Mouse (Mus musculus) hindbrain, embryonic 12.5 days (tissue): ENCODE measurements around the gene Ecd. TPM values are rescaled to one million over a fixed set of nuclear protein-coding genes. Genes with fewer than 3 reads are reported as not detected.
A peak's percentile ranks its signal among the peaks of the same experiment; 100 is the strongest.

Experiments
- ATAC-seq: fragments of 200-750 bp; cut with Nextera tagmentation; 2 replicates; pipeline ENCODE4 v1.8.0; 2017; ENCODE audit warnings: moderate TSS enrichment; ENCODE audit not compliant: low FRiP score
- H3K27ac ChIP-seq: fragments of 300-500 bp; sonication (generic); 2 replicates; pipeline ENCODE4 v1.5.1; 2016; ENCODE audit warnings: mild to moderate bottlenecking
- H3K27me3 ChIP-seq: fragments of 300-500 bp; sonication (generic); 2 replicates; pipeline ENCODE4 v1.6.1; 2016; ENCODE audit warnings: mild to moderate bottlenecking
- H3K36me3 ChIP-seq: fragments of 300-500 bp; sonication (generic); 2 replicates; pipeline ENCODE4 v1.6.1; 2016; ENCODE audit warnings: mild to moderate bottlenecking
- H3K4me1 ChIP-seq: fragments of 300-500 bp; sonication (generic); 2 replicates; pipeline ENCODE4 v1.6.1; 2016
- H3K4me2 ChIP-seq: fragments of 300-500 bp; sonication (generic); replicated peaks from 2 replicates; pipeline ENCODE4 v1.6.1; 2016; ENCODE audit warnings: mild to moderate bottlenecking
- H3K4me3 ChIP-seq: fragments of 300-500 bp; sonication (generic); 2 replicates; pipeline ENCODE4 v1.5.1; 2016; ENCODE audit warnings: mild to moderate bottlenecking
- H3K9ac ChIP-seq: fragments of 300-500 bp; sonication (generic); 2 replicates; pipeline ENCODE4 v1.6.1; 2016; ENCODE audit warnings: mild to moderate bottlenecking, moderate library complexity
- H3K9me3 ChIP-seq: fragments of 300-500 bp; sonication (generic); replicated peaks from 2 replicates; pipeline ENCODE4 v1.6.1; 2016; ENCODE audit warnings: mild to moderate bottlenecking
- WGBS: fragments of 180-500 bp; shearing (Covaris S2); methylation state at CpG from one replicate; pipeline ENCODE4 v1.1.7; 2016; 5-methylcytosine and 5-hydroxymethylcytosine counted together
- polyA plus RNA-seq: library from polyadenylated mRNA; unstranded; fragments of >200 nt; fragmentation: Nextera tagmentation; extraction: Ambion mirVana; gene quantifications from 2 replicates; pipeline ENCODE4 v1.2.1, GENCODE M21; 2016

Ecd gene
- polyA plus RNA-seq, result 55.0 and 59.5 TPM in 2 replicates

DNA sequence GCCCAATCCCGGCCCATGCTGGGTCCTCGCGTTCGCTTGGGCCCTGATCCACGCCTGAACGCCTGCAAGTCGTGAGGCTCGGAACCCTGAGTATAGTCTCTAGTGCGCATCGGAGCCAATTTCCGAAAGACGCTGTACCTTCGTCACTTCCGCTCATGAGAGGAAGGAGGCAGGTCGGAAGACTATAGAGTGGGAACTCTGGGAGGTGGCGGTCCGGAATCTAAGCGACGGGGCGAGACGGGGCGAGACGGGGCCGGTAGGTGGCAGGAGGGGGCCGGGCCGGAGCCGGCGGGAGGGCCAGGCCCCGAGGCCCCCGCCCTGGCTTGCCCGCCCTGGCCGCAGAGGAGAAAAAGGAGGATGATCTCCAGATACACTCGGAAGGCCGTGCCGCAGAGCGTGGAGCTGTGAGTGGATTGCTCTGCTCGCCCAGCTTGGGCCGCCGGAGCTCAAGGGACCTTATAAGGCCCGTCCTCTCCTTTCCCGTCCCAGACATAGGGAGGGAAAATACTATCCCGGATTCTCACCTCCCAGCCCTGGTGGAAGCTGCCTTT, at the start of gene Ecd, which contains the start of gene Fam149b:
TSS of gene Ecd (minus strand) at position 131 of the 551 bp plus-strand sequence.
TSS of gene Fam149b (plus strand) at position 172 of the 551 bp plus-strand sequence.
- peaks cover 30% of the 10 kb centered on the region for H3K36me3 ChIP-seq
- peak within 1 kb of the TSS; percentile 91 for H3K9ac ChIP-seq
- peak; percentile 97 for ATAC-seq
- H3K4me1 ChIP-seq, result peaks cover 16% of the 10 kb centered on the region
- H3K27ac ChIP-seq, result peak within 1 kb of the TSS; percentile 90
- H3K4me2 ChIP-seq, result peak within 1 kb of the TSS; percentile 73
- H3K9me3 ChIP-seq, result no peaks in the 10 kb centered on the region
- no peaks in the 10 kb centered on the region for H3K27me3 ChIP-seq
- under 1% methylated on average over 32 of the region's 42 CpGs for WGBS
- H3K4me3 ChIP-seq, result peak within 1 kb of the TSS; percentile 73

DNA sequence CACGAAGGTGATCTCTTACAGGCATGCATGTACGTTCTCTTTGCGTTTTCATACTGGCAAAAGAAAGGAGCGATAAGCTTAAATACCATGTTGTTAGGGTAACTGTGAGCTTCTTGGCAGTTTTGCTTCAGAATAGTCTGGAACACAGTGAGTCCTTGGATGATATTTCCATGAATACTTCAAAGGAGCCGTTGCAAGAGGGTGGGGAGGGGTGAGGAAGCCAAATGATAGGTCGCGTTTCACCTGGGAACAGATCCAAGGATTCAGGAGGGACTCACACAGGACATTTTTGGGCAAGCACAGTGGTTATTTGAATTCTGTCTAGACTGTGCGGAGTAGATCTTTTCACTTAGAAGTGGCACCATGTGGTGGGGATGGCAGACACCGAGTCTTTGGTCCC, 49.3 kb upstream of the Ecd start:
- ATAC-seq, result no peak
- no peak overlapping the region for H3K27ac ChIP-seq
- no peak overlapping the region for H3K9ac ChIP-seq
- H3K4me2 ChIP-seq, result no peak overlapping the region
- H3K9me3 ChIP-seq, result no peaks in the 10 kb centered on the region
- H3K4me3 ChIP-seq, result no peak overlapping the region
- 80% methylated on average over 9 of the region's 9 CpGs for WGBS
- H3K27me3 ChIP-seq, result no peaks in the 10 kb centered on the region
- no peaks in the 10 kb centered on the region for H3K36me3 ChIP-seq
- H3K4me1 ChIP-seq, result peaks cover 9% of the 10 kb centered on the region; the same call in 1 of the 2 replicates

DNA sequence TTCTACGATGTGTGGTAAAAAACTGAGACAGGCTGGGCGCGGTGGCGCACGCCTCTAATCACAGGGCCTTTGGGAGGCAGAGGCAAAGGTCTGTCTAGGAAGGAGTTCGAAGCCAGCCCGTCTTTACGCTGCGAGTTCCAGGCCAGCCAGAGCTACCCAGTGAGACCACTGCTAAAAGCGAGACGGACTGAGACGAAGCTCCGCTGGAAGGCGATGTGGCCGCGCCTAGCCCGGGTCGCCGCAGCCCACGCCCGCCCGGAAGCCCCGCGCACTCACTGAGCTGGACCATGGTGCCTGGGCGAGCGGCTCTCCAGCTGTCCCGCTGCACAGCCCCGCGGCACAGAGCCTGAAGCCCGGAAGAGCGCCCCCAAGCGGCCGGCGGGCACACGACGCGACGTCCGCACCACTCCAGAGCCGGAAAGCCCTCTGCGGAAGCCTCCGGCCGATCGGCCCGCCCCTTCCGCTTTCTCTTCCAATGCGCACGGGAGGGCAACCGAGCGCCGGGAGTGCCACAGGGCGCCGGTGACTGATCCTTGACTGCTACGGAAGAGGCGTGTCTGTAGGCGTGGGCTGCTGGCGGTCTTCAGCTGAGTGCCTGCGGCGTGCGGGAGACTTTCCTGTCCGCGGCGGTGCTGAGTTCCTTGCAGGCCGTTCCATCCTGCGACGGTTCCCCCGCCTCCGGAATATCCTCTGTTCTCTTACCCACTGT, 45.4 kb upstream of the Ecd start, which contains the start of gene Mrps16:
TSS of gene Mrps16 (minus strand) at position 430 of the 709 bp plus-strand sequence.
- H3K4me2 ChIP-seq, result peak within 1 kb of the TSS; percentile 54
- H3K9ac ChIP-seq, result peak within 1 kb of the TSS; percentile 90
- H3K4me1 ChIP-seq, result peaks cover 15% of the 10 kb centered on the region
- peak within 1 kb of the TSS; percentile 76 for H3K4me3 ChIP-seq
- ATAC-seq, result peak; percentile 96
- under 1% methylated on average over 67 of the region's 68 CpGs for WGBS
- H3K36me3 ChIP-seq, result peaks cover 14% of the 10 kb centered on the region; the same call in 1 of the 2 replicates
- no peaks in the 10 kb centered on the region for H3K9me3 ChIP-seq
- H3K27me3 ChIP-seq, result no peaks in the 10 kb centered on the region
- peak within 1 kb of the TSS; percentile 87 for H3K27ac ChIP-seq

DNA sequence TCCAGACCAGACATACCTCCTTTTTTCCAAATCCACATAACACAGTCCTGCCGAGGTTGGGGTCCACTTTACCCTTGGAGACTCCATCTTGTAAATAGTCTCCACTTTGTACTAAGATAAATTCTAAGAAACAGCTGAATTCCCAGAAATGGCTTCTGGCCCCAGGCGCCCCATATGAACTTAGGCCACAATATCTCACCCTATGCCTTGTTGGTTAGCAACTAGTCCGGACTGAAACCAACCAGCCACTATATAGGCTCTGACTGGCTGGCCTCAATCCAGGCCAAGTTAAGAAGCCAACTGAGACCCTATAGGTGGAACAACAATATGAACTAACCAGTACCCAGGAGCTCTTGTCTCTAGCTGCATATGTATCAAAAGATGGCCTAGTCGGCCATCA, 44.4 kb upstream of the Ecd start:
- no peak overlapping the region for H3K9ac ChIP-seq
- peaks cover 17% of the 10 kb centered on the region; the same call in 1 of the 2 replicates for H3K36me3 ChIP-seq
- H3K9me3 ChIP-seq, result no peaks in the 10 kb centered on the region
- no peaks in the 10 kb centered on the region for H3K27me3 ChIP-seq
- no peak overlapping the region for H3K27ac ChIP-seq
- peaks cover 25% of the 10 kb centered on the region for H3K4me1 ChIP-seq
- WGBS, result 97% methylated on average over 4 of the region's 4 CpGs
- H3K4me3 ChIP-seq, result no peak overlapping the region
- no peak overlapping the region for H3K4me2 ChIP-seq
- ATAC-seq, result no peak

DNA sequence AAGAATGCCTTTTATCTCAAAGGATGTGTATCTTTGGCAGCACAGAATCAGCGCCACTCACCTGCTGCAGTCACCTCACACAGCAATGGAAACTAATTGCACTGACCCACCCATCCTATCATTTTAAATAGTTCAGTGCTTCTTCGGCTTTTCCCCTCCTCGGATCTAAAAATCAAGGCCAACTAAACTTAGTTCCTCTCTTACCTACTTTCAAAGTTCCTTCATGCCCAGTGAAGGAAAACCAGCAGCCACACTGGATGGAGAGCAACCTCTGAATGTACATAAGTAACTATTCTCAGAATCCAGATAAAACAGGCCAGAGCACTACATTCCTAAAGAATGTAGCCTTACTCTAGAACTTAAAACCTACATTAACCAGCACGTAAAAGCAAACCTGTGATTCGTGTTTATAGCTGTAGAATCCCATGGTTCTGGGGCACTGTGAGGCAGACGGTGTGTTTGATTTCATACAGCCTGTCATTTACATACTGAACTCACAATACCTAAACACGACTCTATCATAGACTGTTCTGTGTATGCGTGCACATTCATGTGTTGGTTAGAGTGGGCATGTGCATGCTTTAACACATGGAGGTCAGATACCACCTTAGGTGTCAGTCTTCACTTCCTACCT, 41.6 kb upstream of the Ecd start:
- H3K4me3 ChIP-seq, result peak overlapping the region; percentile 84
- H3K27me3 ChIP-seq, result no peaks in the 10 kb centered on the region
- H3K9me3 ChIP-seq, result no peaks in the 10 kb centered on the region
- H3K36me3 ChIP-seq, result peaks cover 35% of the 10 kb centered on the region
- no peak for ATAC-seq
- H3K27ac ChIP-seq, result peak overlapping the region; percentile 83; the same call in 1 of the 2 replicates
- peaks cover 42% of the 10 kb centered on the region for H3K4me1 ChIP-seq
- H3K4me2 ChIP-seq, result peak overlapping the region; percentile 91
- 0 out of 2 replicates have a peak overlapping the region, but pooled peaks have one; percentile 86 for H3K9ac ChIP-seq
- 91% methylated on average over 8 of the region's 8 CpGs for WGBS

DNA sequence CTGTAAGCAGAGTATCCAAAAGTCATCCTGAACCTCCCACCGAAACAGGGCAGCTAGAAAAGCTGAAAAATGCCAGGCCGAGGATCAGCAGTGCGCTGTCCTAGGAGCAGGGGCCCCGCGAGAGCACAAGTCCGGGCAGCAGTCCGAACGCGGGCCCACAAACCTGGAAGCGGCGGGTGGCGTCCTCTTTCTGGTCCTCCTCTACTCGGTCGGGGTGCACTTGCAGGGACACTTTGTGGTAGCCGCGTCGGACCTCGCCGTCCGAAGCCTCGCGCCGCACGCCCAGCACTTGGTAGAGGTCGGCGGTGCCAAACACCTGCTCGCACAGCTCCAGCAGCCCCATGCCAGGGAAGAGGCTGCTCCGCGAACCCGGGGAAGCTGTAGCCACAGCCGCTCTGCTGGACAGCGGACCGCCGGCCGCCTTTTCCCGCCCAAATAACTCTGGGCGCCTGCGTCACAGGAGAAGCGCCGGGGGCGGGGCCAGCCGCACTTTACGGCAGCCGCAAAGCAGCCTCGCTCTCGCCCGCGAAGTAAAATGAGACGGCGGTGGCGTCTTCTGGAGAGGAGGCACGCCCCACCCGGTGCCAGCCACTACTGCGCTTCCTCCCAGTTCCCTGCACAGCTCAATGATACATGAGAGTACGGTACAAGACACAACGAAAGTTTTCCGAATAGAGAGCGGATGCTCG, 40.7 kb upstream of the Ecd start, which contains the start of gene Dnajc9:
TSS of gene Dnajc9 (minus strand) at position 470 of the 689 bp plus-strand sequence.
- Histone ChIP-seq H3K27me3 (no peaks in the 10 kb centered on the region), H3K9ac (peak within 1 kb of the TSS; percentile 86), H3K4me1 (peaks cover 39% of the 10 kb centered on the region), H3K4me2 (peak within 1 kb of the TSS; percentile 91), H3K27ac (peak within 1 kb of the TSS; percentile 83), H3K9me3 (no peaks in the 10 kb centered on the region), H3K4me3 (peak within 1 kb of the TSS; percentile 84), H3K36me3 (peaks cover 39% of the 10 kb centered on the region)
- ATAC-seq, result peak; percentile 74
- under 1% methylated on average over 57 of the region's 59 CpGs for WGBS

DNA sequence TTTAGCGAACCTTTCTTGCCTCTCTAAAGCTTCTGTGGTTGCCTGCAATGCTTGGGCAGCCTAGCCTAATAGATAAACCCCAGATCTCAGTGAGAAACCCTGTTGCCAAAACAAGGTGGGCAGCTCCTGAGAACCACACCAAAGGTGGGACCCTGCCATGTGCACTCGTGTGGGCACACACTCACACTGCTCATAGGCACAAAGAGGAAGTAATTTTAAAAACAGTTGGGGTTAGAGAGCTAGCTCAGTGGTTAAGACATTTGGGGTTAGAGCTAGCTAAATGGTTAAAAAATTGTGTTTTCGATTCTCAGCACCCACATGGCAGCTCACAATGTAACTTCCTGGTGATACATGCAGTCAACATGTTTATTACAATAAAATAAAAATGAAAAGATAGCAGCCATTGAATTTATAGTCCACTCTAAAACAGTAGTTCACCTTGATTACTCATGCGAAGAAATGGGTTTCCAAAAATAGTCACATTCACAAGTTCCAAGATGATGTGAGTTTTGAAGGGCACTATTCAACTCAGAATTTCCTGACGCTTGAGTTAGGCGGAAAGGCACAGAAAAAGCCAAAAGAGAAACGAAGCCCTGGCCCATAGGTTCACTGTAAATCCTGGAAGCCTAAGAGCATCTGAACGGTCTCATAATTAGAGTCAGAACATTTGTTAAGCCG, 32.0 kb upstream of the Ecd start:
- no peaks in the 10 kb centered on the region for H3K4me1 ChIP-seq
- H3K9me3 ChIP-seq, result no peaks in the 10 kb centered on the region
- H3K4me2 ChIP-seq, result no peak overlapping the region
- H3K4me3 ChIP-seq, result no peak overlapping the region
- H3K27me3 ChIP-seq, result no peaks in the 10 kb centered on the region
- ATAC-seq, result no peak
- WGBS, result 90% methylated on average over 9 of the region's 9 CpGs
- no peak overlapping the region for H3K27ac ChIP-seq
- H3K9ac ChIP-seq, result no peak overlapping the region
- peaks cover 67% of the 10 kb centered on the region for H3K36me3 ChIP-seq

DNA sequence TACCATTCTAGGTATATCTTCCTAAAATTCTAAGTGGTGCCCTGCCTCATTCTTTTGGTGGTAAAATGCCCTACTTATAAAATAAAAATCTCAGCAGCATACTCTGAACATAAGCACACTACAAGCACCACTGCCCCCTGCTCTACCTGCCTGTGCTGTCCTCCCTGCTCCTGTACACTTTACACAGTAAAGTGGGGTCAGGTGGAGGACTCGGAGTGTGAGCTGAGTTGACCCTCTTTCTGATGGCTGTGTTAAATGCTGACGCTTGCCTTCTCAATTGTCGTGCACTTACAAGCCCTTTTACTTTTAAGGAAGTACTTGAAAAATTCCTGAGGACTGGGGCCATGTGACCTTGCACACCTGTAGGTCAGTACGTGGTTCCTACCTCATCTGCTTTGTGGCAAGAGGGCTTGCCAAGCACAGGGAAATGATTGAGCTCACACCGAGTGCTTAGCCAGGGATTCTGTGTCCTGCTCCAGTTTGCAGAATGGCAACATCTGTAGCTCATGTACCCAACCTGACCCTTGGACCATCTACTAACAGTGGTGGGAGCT, 31.2 kb upstream of the Ecd start:
- H3K27ac ChIP-seq, result no peak overlapping the region
- WGBS, result 95% methylated on average over 5 of the region's 5 CpGs
- no peaks in the 10 kb centered on the region for H3K4me1 ChIP-seq
- H3K9me3 ChIP-seq, result no peaks in the 10 kb centered on the region
- ATAC-seq, result no peak
- no peaks in the 10 kb centered on the region for H3K27me3 ChIP-seq
- H3K4me3 ChIP-seq, result no peak overlapping the region
- peaks cover 67% of the 10 kb centered on the region for H3K36me3 ChIP-seq
- no peak overlapping the region for H3K4me2 ChIP-seq
- H3K9ac ChIP-seq, result no peak overlapping the region

DNA sequence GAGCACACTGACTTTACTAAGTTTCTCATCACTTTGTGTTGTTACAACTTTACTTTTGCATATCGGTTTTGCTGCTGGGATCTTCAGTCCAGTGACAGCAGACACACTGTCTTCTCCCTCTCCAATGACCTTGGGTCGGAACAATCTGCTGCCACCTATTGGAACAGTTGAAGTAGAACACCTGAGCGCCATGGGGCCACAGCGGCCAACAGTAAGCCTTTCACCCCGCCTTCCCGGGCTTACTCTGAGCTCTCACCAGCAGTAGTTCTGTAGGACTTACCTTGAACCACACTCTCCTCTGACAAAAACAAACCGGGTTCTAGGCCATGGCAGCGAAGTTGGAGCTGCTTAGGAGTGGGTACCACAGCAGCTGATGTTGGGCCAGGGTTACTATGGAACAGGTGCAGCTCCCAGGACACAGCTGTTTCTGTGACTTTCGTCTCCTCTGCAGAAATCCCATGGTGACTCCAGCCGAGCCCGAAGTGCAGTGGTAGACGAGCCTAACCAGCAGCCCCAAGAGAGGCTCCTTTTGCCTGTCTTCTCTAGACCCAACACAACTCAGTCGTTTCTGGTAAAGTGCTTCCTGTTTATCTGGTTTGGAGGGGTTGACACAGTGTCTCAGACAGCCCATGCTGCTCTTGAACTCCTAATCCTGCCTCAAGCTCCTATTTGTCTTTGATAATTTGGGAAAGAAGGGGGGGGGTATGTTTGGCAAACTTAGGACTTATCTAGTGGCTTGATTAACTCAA, 30.6 kb upstream of the Ecd start:
- peaks cover 66% of the 10 kb centered on the region for H3K36me3 ChIP-seq
- ATAC-seq, result no peak

DNA sequence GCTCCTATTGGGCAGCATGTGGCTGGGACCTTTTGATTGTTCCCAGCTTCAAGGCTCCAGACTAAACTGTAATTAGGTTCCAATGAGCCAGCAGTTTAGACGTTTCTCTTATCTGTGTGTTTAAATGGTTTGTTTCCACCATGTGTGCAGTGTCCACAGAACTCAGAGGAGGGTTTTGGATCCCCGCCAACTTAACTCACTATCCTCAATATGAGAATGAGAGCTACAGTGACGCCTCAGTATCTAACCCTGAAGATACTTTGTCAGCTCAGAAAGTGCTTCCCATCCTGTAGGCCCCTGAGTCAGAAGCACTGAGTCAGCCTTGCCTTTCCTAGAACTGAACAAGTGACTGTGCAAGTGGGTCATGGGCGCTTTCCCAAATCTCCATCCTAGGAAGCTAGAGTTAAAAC, 29.2 kb upstream of the Ecd start:
- H3K4me1 ChIP-seq, result no peaks in the 10 kb centered on the region
- H3K27me3 ChIP-seq, result no peaks in the 10 kb centered on the region
- ATAC-seq, result no peak
- H3K9ac ChIP-seq, result no peak overlapping the region
- no peaks in the 10 kb centered on the region for H3K9me3 ChIP-seq
- WGBS, result 94% methylated on average over 4 of the region's 4 CpGs
- no peak overlapping the region for H3K4me2 ChIP-seq
- peaks cover 69% of the 10 kb centered on the region for H3K36me3 ChIP-seq
- no peak overlapping the region for H3K27ac ChIP-seq
- H3K4me3 ChIP-seq, result no peak overlapping the region

More for the DNA sequence above, 30.6 kb upstream of the Ecd start:
- H3K9me3 ChIP-seq, result no peaks in the 10 kb centered on the region
- no peak overlapping the region for H3K27ac ChIP-seq
- no peaks in the 10 kb centered on the region for H3K4me1 ChIP-seq
- 40% methylated on average over 13 of the region's 13 CpGs for WGBS
- H3K4me3 ChIP-seq, result no peak overlapping the region
- H3K9ac ChIP-seq, result no peak overlapping the region
- no peak overlapping the region for H3K4me2 ChIP-seq
- no peaks in the 10 kb centered on the region for H3K27me3 ChIP-seq

DNA sequence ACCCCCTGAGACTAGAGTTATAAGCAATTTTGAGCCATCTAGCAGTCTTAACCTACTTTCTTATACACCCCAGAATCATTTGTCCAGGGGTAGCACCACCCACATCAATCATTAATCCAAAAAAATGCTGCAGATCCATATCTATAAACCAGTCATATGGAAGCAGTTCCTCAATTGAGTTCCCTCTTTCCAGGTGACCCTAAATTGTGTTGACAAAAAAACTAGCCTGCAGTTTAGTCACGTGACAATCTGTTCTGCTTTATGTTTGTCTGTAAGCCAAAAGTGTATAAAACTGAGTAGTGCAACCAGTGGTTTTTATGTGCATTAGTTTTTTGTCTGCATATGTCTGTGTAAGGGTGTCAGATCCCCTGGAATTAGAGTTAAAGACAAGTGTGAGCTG, 23.9 kb upstream of the Ecd start:
- no peaks in the 10 kb centered on the region for H3K9me3 ChIP-seq
- ATAC-seq, result no peak
- no peak overlapping the region for H3K4me3 ChIP-seq
- no peak overlapping the region for H3K4me2 ChIP-seq
- H3K4me1 ChIP-seq, result no peaks in the 10 kb centered on the region
- no peak overlapping the region for H3K27ac ChIP-seq
- no peaks in the 10 kb centered on the region for H3K27me3 ChIP-seq
- no peak overlapping the region for H3K9ac ChIP-seq
- WGBS, result 88% methylated on average over 1 of the region's 1 CpGs
- H3K36me3 ChIP-seq, result peaks cover 57% of the 10 kb centered on the region
